Mouse (Mus musculus) midbrain, postnatal 0 days (tissue): Measurements from ENCODE around the gene Gba2. TPM values are rescaled to one million over a fixed set of nuclear protein-coding genes. Genes with fewer than 3 reads are reported as not detected.

Experiments
- ATAC-seq: fragments of 200-750 bp; cut with Nextera tagmentation; 2 replicates; pipeline ENCODE4 v1.8.0; 2017; ENCODE audit warnings: moderate number of reproducible peaks, mild to moderate bottlenecking, moderate TSS enrichment, moderate library complexity; ENCODE audit not compliant: low FRiP score
- DNase-seq: peaks from one replicate; pipeline ENCODE4 v3.0.0-alpha.2; 2015; ENCODE audit warnings: low spot score
- H3K27ac ChIP-seq: fragments of 300-500 bp; sonication (generic); 2 replicates; pipeline ENCODE4 v1.5.1; 2014; ENCODE audit warnings: low read depth, mild to moderate bottlenecking, low read length, mixed read lengths
- H3K27me3 ChIP-seq: fragments of 300-500 bp; sonication (generic); 2 replicates; pipeline ENCODE4 v1.6.1; 2014; ENCODE audit warnings: low read length, control low read depth, mixed read lengths; ENCODE audit not compliant: insufficient read depth
- H3K36me3 ChIP-seq: fragments of 300-500 bp; sonication (generic); 2 replicates; pipeline ENCODE4 v1.6.1; 2014; ENCODE audit warnings: low read length, control low read depth, mixed read lengths; ENCODE audit not compliant: insufficient read depth
- H3K4me1 ChIP-seq: fragments of 300-500 bp; sonication (generic); 2 replicates; pipeline ENCODE4 v1.6.1; 2014; ENCODE audit warnings: mild to moderate bottlenecking, control low read depth, antibody characterized with exemption, low read length, mixed read lengths; ENCODE audit not compliant: insufficient read depth
- H3K4me2 ChIP-seq: fragments of 300-500 bp; sonication (generic); 2 replicates; pipeline ENCODE4 v1.6.1; 2014; ENCODE audit warnings: low read depth, mild to moderate bottlenecking, low read length, mixed read lengths; ENCODE audit not compliant: poor library complexity, severe bottlenecking
- H3K4me3 ChIP-seq: fragments of 300-500 bp; sonication (generic); 2 replicates; pipeline ENCODE4 v1.5.1; 2014; ENCODE audit warnings: low read depth, mild to moderate bottlenecking, low read length, moderate library complexity
- H3K9ac ChIP-seq: fragments of 300-500 bp; sonication (generic); replicated peaks from 2 replicates; pipeline ENCODE4 v1.6.1; 2014; ENCODE audit warnings: mild to moderate bottlenecking, low read length, moderate library complexity, mixed read lengths; ENCODE audit not compliant: poor library complexity, severe bottlenecking
- H3K9me3 ChIP-seq: fragments of 300-500 bp; sonication (generic); 2 replicates; pipeline ENCODE4 v1.6.1; 2016; ENCODE audit warnings: low read length, control low read depth
- CTCF ChIP-seq: IDR thresholded peaks from 2 replicates; pipeline ENCODE4 v1.5.1; 2016; ENCODE audit warnings: antibody characterized with exemption, mild to moderate bottlenecking
- WGBS: fragments of 180-500 bp; shearing (Covaris S2); extraction: QIAGEN DNeasy Blood & Tissue Kit; methylation state at CpG from one replicate; pipeline ENCODE4 v1.1.7; 2014; 5-methylcytosine and 5-hydroxymethylcytosine counted together
- polyA plus RNA-seq: library from polyadenylated mRNA; unstranded; fragments of >200 nt; fragmentation: Nextera tagmentation; extraction: Ambion mirVana; gene quantifications from 2 replicates; pipeline ENCODE4 v1.2.1, GENCODE M21; 2015
- total RNA-seq: library from RNA; depleted of rRNA; stranded (reverse); fragments of >200 nt; gene quantifications from 2 replicates; pipeline ENCODE4 v1.2.3, GENCODE M21; 2014

The Gba2 gene
- total and polyA plus RNA-seq, 2 experiments from 2014 or later = 29.3 to 47.5 TPM

- 53% methylated on average over 8 of the region's 8 CpGs for WGBS
- no peaks in the 10 kb centered on the region for H3K9me3 ChIP-seq
- H3K36me3 ChIP-seq = peaks cover 24% of the 10 kb centered on the region
- TF ChIP-seq CTCF = no peak
- peak overlapping the region; percentile 92 for H3K4me3 ChIP-seq
- no peak for ATAC-seq
- no peak overlapping the region for H3K27ac ChIP-seq
- DNase-seq = no peak
- H3K27me3 ChIP-seq = no peaks in the 10 kb centered on the region
- peak overlapping the region; percentile 95 for H3K4me2 ChIP-seq
- peaks cover 34% of the 10 kb centered on the region for H3K4me1 ChIP-seq
- peak overlapping the region; percentile 68 for H3K9ac ChIP-seq
Measured at GRCm38 (mm10) chr4:43577237-43577881, 1.3 kb downstream of the Gba2 start.

GRCm38 (mm10) chr4:43575356-43575755, 3.3 kb downstream of the Gba2 start:
- H3K9ac ChIP-seq = 0 out of 2 replicates have a peak overlapping the region, but pooled peaks have one; percentile 0

GRCm38 (mm10) chr4:43573561-43573960, 5.1 kb downstream of the Gba2 start:
- no peak for TF ChIP-seq CTCF
- no peak overlapping the region for H3K9ac ChIP-seq
- H3K9me3 ChIP-seq = no peaks in the 10 kb centered on the region
- DNase-seq (no peak), ATAC-seq (no peak)
- no peaks in the 10 kb centered on the region for H3K27me3 ChIP-seq
- 88% methylated on average over 4 of the region's 4 CpGs for WGBS
- H3K27ac ChIP-seq = no peak overlapping the region
- H3K4me2 ChIP-seq = no peak overlapping the region
- peaks cover 48% of the 10 kb centered on the region for H3K36me3 ChIP-seq
- peaks cover 27% of the 10 kb centered on the region for H3K4me1 ChIP-seq
- H3K4me3 ChIP-seq = no peak overlapping the region

More at GRCm38 (mm10) chr4:43575356-43575755, 3.3 kb downstream of the Gba2 start:
- Histone ChIP-seq H3K27ac (no peak overlapping the region), H3K4me2 (peak overlapping the region; percentile 32), H3K27me3 (no peaks in the 10 kb centered on the region), H3K4me3 (peak overlapping the region; percentile 9; the same call in 1 of the 2 replicates), H3K4me1 (peaks cover 34% of the 10 kb centered on the region), H3K36me3 (peaks cover 30% of the 10 kb centered on the region), H3K9me3 (no peaks in the 10 kb centered on the region)
- ATAC-seq (no peak), DNase-seq (no peak)
- no peak for TF ChIP-seq CTCF
- WGBS = 43% methylated on average over 2 of the region's 2 CpGs

GRCm38 (mm10) chr4:43571395-43572045, 7.2 kb downstream of the Gba2 start:
- Histone ChIP-seq H3K9me3 (no peaks in the 10 kb centered on the region), H3K36me3 (peaks cover 68% of the 10 kb centered on the region), H3K4me1 (peaks cover 14% of the 10 kb centered on the region), H3K4me2 (no peak overlapping the region), H3K4me3 (no peak overlapping the region), H3K9ac (no peak overlapping the region), H3K27ac (no peak overlapping the region), H3K27me3 (no peaks in the 10 kb centered on the region)
- 78% methylated on average over 6 of the region's 6 CpGs for WGBS
- no peak for DNase-seq
- ATAC-seq = no peak
- no peak for TF ChIP-seq CTCF

GRCm38 (mm10) chr4:43567140-43567539, 11.5 kb downstream of the Gba2 start:
- no peak for TF ChIP-seq CTCF

GRCm38 (mm10) chr4:43564231-43564630, 14.4 kb downstream of the Gba2 start:
- Histone ChIP-seq H3K9ac (no peak overlapping the region), H3K4me3 (no peak overlapping the region), H3K9me3 (no peaks in the 10 kb centered on the region), H3K36me3 (peaks cover 50% of the 10 kb centered on the region), H3K4me2 (no peak overlapping the region), H3K4me1 (peaks cover 17% of the 10 kb centered on the region), H3K27ac (no peak overlapping the region), H3K27me3 (no peaks in the 10 kb centered on the region)
- 42% methylated on average over 2 of the region's 2 CpGs for WGBS
- ATAC-seq (no peak), DNase-seq (peak; percentile 12)
- TF ChIP-seq CTCF = no peak

More at GRCm38 (mm10) chr4:43567140-43567539, 11.5 kb downstream of the Gba2 start:
- no peak overlapping the region for H3K9ac ChIP-seq
- ATAC-seq = no peak
- H3K9me3 ChIP-seq = no peaks in the 10 kb centered on the region
- peaks cover 8% of the 10 kb centered on the region for H3K4me1 ChIP-seq
- no peaks in the 10 kb centered on the region for H3K27me3 ChIP-seq
- peaks cover 79% of the 10 kb centered on the region for H3K36me3 ChIP-seq
- no peak for DNase-seq
- H3K4me3 ChIP-seq = no peak overlapping the region
- H3K4me2 ChIP-seq = no peak overlapping the region
- no peak overlapping the region for H3K27ac ChIP-seq
- WGBS = 93% methylated on average over 9 of the region's 9 CpGs
